Mouse (Mus musculus) kidney, postnatal 14 days (tissue): ENCODE data around the gene Yars2.
A peak's percentile ranks its signal among the peaks of the same experiment; 100 is the strongest.
"Not testable (repeated sequence)": the region's sequence is repeated elsewhere in the genome, so short reads cannot be mapped to it uniquely, and the experiment has no call there.

Experiments used
- DNase-seq: peaks from one replicate; pipeline ENCODE4 v3.0.0; 2022; ENCODE audit warnings: mixed read lengths

The Yars2 gene

DNA sequence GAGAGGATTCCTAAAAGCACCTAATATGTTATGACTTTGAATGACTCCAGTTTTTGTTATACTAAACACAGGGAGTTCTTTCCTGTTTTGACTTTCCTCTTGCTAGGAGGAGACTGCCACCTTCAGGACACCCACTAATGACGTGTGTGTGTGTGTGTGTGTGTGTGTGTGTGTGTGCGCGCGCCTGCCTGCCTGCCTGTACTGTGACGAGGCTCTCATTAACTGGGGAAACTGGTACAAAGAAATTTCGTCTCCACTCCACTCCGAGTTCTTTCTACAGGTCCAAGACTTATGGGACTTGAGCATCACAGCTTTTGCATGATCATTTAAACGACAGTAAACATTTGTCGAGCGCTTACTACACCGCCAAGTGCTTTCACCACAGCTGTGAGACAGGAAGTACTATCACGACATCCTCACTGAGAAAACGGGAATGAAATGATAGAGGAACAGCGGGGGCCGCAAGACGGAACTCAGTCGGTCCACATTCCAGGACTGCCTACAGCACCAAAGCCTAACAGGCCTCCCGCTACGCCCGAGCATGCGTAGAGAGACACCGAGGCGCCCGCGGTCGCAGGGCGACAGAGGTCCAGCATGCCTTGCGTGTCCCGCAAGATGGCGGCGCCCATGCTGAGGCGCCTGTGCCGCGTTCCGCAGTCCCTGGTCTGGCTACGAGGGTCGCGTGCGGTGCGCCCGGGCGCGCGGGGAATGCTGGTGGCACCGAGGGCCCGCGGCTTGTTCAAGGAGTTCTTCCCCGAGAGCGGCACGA lies at the start of gene Yars2:
Gene Yars2, plus strand, starts transcription at position 597 of the 769 bp plus-strand sequence.
- peak; percentile 95 for DNase-seq

- no peak for DNase-seq
Observed at GRCm38 (mm10) chr16:16253326-16254074, 49.3 kb upstream of the Yars2 start.

GRCm38 (mm10) chr16:16255217-16255616 lies 47.5 kb upstream of the Yars2 start:
- DNase-seq: no peak

GRCm38 (mm10) chr16:16255874-16256273 lies 46.9 kb upstream of the Yars2 start:
- DNase-seq: no peak

GRCm38 (mm10) chr16:16256672-16257071 lies 46.1 kb upstream of the Yars2 start:
- DNase-seq: no peak

DNA sequence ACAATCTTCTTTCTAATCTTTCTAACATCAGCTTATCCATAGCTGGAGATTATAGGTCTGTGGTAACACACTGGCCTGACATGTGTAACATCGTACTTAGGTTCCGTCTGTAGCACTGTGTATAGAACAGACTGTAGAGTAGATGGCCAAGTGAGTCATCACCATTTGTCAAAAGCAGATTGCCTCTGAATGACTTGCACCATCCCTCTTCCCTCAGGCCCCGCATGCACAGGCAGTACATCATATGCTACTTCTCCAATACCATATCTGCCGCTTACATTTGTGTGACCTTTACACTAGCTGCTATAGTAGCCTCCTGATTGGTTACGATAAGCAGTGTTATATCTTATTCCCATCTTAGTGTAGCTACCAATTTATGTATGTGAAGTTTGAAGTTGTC lies 41.9 kb upstream of the Yars2 start:
- no peak for DNase-seq

DNA sequence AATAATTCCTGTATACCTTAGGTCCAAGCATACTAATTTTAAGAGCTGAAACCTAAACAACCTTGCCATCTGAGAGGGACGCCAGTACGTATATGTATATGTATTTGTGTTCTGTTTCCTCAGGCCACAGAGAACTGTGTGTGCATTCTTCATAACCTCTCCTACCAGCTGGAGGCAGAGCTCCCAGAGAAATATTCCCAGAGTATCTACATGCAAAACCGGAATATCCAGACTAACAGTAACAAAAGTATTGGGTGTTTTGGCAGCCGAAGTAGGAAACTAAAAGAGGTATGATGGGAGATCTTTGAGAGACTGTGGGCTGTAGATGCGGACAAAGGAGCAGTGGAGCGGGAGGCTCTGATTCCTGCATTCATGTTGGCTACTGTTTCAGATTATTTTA lies 41.3 kb upstream of the Yars2 start:
- no peak for DNase-seq

DNA sequence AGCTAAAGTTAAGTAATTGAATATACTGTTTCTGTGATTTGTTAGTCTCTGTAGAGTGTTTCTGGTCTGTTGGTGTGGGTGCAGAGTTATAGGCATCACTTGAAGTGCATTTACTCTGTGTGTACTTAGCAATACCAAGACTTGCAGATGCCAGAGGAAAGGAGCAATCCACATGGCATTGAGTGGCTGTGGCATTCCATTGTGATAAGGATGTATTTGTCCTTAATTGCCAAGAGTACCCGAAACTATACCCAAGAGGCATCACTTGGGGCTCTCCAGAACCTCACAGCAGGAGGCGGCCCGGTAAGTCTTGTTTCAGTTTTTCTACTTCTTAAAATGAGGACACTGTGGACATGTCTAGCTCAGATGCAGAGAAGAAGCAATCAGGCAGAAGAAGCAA lies 40.3 kb upstream of the Yars2 start:
- DNase-seq: no peak

- DNase-seq: no peak
Observed at GRCm38 (mm10) chr16:16272978-16273377, 29.8 kb upstream of the Yars2 start.

- no peak for DNase-seq
Observed at GRCm38 (mm10) chr16:16273752-16274151, 29.0 kb upstream of the Yars2 start.

GRCm38 (mm10) chr16:16303138-16303827 lies 518 bp downstream of the Yars2 start:
- DNase-seq: peak; percentile 66

- DNase-seq: no peak
Observed at GRCm38 (mm10) chr16:16303888-16304287, 1.1 kb downstream of the Yars2 start.

DNA sequence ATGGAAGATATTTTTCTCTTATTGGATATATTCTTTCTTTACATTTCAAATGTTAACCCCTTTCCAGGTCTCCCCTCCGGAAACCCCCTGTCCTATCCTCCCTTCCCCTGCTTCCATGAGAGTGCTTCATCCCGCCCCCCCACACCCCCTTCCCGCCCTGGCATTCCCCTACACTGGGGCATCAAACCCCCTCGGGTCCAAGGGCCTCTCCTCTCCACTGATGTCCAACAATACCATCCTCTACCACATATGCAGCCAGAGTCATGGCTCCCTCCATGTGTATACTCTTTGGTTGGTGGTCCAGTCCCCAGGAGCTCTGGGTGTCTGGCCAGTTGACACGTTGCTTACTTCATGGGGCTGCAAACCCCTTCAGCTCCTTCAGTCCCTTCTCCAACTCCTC lies 8.6 kb downstream of the Yars2 start:
- DNase-seq: no peak

DNA sequence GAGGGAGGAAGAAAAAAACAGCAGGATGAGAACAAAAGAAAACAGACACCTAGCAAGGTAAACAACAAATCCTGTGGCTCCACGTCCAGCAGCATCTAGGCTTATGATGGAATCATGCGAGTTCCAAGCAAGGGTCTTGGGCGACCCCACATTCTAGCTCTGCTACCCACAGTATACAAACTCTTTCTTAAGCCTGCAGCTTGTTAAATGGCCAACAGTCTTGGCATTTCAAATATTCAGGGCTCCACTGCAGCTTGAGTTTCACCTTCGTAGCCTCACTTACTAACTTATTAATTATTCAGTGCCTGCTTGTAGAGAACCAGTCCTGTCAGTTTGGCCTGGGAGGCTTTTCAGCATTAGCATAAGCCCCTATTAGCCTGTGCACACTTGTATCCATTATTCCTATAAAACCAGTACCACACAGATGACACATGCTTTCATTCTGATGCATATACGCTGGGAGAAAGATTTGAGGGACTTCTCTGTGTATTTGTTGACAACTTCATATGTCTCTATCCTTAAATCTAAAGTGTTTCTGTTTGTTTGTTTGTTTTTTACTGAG lies 23.1 kb downstream of the Yars2 start:
- no peak for DNase-seq

GRCm38 (mm10) chr16:16346420-16346819 lies 43.7 kb downstream of the Yars2 start:
- no peak for DNase-seq

DNA sequence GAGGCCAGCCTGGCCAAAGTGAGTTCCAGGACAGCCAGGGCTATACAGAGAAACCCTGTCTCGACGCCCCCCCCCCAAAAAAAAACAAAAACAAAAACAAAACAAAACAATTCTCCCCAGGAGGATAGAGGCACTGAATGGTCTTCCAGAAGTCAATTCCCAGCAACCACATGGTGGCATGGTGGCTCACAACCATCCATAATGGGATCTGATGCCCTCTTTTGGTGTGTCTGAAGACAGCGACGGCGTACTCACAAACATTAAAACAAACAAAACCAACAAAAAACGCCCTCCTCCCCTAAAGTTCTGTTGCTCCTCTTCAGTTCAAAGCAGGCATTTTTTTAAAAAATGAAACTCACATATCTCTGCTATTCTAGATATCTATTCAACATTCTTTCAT lies 55.1 kb downstream of the Yars2 start:
- DNase-seq: no peak

DNA sequence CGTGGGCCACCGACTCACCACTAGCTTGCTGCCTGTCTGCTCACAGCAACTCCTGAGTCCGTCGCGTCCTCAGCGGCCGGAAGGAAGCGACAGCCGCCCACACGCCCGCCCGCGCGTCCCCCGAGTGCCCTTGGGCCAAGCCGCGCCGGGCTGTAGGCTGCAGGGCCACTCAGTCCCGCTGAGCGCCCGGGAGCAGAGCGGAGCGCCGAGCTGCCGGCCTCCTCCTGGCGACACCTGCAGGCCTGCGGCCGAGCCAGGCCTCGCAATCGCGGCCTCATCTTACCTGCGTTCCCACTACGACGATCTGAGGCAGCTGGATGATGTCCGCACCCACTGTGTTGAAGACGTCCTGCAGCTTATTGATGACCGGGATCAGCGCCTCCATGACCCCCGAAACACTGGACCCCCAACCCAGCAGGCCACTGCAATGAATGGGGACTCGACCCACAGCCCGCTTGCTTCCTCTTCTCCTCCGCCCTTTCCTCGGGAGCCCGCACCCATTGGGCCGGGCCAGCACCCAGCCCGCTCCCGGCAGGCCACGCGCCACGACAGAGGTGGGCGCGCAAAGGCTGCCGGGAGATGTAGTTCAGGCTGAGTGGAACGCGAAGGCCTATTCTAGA lies 55.8 kb downstream of the Yars2 start, which contains the start of gene Dnm1l:
Gene Dnm1l, minus strand, starts transcription at position 479 of the 620 bp plus-strand sequence.
- DNase-seq: peak; percentile 95

DNA sequence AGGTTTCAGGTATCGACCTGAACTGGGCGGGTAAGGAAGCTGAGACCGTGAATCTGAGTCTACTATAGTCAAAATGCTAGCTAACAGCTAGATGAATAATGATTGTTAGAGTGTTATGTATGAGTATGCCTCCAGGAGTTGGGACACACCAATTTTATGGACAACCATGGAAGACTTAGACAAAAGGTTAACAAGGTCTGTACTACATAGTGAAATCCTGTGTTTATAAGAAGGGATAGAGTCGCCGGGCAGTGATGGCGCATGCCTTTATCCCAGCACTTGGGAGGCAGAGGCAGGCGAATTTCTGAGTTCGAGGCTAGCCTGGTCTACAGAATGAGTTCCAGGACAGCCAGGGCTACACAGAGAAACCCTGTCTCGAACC lies 56.3 kb downstream of the Yars2 start:
- DNase-seq: not testable (repeated sequence)
